Mouse (Mus musculus): ENCODE results near the gene Ttc29. TPM values are rescaled to one million over a fixed set of nuclear protein-coding genes. Genes with fewer than 3 reads are reported as not detected.

The Ttc29 gene
- polyA plus RNA-seq, 1 experiment from 2014 or later: 3.7 TPM

GRCm38 (mm10) chr8:78269281-78269680 lies 56.2 kb downstream of the Ttc29 start:
- no peak for ATAC-seq (ENCODE audit: low read depth)
- Histone ChIP-seq H3K9ac (ENCODE audit: low read length) (no peak overlapping the region), H3K27me3 (ENCODE audit: control insufficient read depth, insufficient read depth, low read depth, low read length) (no peaks in the 10 kb centered on the region), H3K36me3 (ENCODE audit: control insufficient read depth, insufficient read depth, low read length) (no peaks in the 10 kb centered on the region), H3K27ac (ENCODE audit: low read length) (no peak overlapping the region), H3K4me1 (replicated peaks; ENCODE audit: control insufficient read depth, insufficient read depth, low read length) (no peaks in the 10 kb centered on the region), H3K4me3 (ENCODE audit: low read length) (no peak overlapping the region), H3K4me2 (ENCODE audit: low read depth, low read length) (no peak overlapping the region), H3K9me3 (ENCODE audit: control insufficient read depth, low read length) (no peaks in the 10 kb centered on the region)
- 71% methylated on average over 10 of the region's 10 CpGs for WGBS

GRCm38 (mm10) chr8:78271391-78271790 lies 58.3 kb downstream of the Ttc29 start:
- Histone ChIP-seq H3K9me3 (ENCODE audit: control insufficient read depth, low read length) (no peaks in the 10 kb centered on the region), H3K9ac (ENCODE audit: low read length) (no peak overlapping the region), H3K27me3 (ENCODE audit: control insufficient read depth, insufficient read depth, low read depth, low read length) (no peaks in the 10 kb centered on the region), H3K4me1 (replicated peaks; ENCODE audit: control insufficient read depth, insufficient read depth, low read length) (no peaks in the 10 kb centered on the region), H3K36me3 (ENCODE audit: control insufficient read depth, insufficient read depth, low read length) (no peaks in the 10 kb centered on the region), H3K27ac (ENCODE audit: low read length) (no peak overlapping the region), H3K4me3 (ENCODE audit: low read length) (no peak overlapping the region), H3K4me2 (ENCODE audit: low read depth, low read length) (no peak overlapping the region)
- 56% methylated on average over 5 of the region's 5 CpGs for WGBS
- no peak for ATAC-seq (ENCODE audit: low read depth)

- Histone ChIP-seq H3K9ac (ENCODE audit: low read length) (no peak overlapping the region), H3K4me2 (ENCODE audit: low read depth, low read length) (no peak overlapping the region), H3K9me3 (ENCODE audit: control insufficient read depth, low read length) (no peaks in the 10 kb centered on the region), H3K36me3 (ENCODE audit: control insufficient read depth, insufficient read depth, low read length) (no peaks in the 10 kb centered on the region), H3K4me1 (replicated peaks; ENCODE audit: control insufficient read depth, insufficient read depth, low read length) (no peaks in the 10 kb centered on the region), H3K4me3 (ENCODE audit: low read length) (no peak overlapping the region), H3K27ac (ENCODE audit: low read length) (no peak overlapping the region), H3K27me3 (ENCODE audit: control insufficient read depth, insufficient read depth, low read depth, low read length) (no peaks in the 10 kb centered on the region)
- 82% methylated on average over 8 of the region's 8 CpGs for WGBS
- no peak for ATAC-seq (ENCODE audit: low read depth)
These were observed 63.0 kb downstream of the Ttc29 start for GRCm38 (mm10) chr8:78276120-78276519.

DNA sequence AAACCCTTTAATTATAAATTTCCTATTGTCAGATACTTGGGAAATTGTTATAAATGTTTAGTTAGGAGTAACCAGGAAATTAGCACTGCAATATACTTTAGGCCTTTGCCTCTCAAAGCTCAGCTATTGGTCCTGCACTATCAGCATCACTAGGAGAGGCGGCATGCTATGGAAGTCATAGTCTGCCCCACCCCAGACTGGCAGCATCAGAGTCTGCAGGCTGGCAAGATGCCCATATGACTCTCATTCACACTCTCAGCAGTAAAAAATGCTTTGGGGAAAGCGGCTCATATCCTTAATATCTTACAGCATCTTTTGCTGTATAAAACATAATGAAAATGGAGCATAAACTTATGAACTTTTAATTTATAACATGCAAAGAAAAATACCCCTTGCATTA lies 64.3 kb downstream of the Ttc29 start:
- Histone ChIP-seq H3K4me2 (ENCODE audit: low read depth, low read length) (no peak overlapping the region), H3K4me3 (ENCODE audit: low read length) (no peak overlapping the region), H3K36me3 (ENCODE audit: control insufficient read depth, insufficient read depth, low read length) (no peaks in the 10 kb centered on the region), H3K9me3 (ENCODE audit: control insufficient read depth, low read length) (no peaks in the 10 kb centered on the region), H3K4me1 (replicated peaks; ENCODE audit: control insufficient read depth, insufficient read depth, low read length) (no peaks in the 10 kb centered on the region), H3K27me3 (ENCODE audit: control insufficient read depth, insufficient read depth, low read depth, low read length) (no peaks in the 10 kb centered on the region), H3K27ac (ENCODE audit: low read length) (no peak overlapping the region), H3K9ac (ENCODE audit: low read length) (no peak overlapping the region)
- ATAC-seq (ENCODE audit: low read depth): no peak
- 48% methylated on average over 2 of the region's 2 CpGs for WGBS

DNA sequence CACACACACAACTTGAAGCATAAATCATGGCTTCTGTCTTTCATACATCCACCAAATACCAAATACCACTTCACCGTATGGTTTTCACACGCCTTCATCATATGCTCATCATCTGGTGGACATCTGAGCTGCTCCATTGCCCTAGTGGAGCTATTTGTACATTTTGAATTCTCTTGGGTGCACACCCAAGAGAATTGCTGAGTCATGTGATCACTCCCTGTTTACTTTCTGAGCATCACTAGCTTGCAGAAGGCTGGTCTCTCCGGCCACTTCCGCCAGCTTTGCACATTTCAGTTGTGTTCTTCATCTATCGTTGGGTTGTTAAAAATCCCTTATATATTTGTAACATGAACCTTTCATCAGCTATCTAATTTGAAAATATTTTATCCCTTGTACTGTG lies 65.5 kb downstream of the Ttc29 start:
- WGBS: 85% methylated on average over 5 of the region's 5 CpGs
- no peak overlapping the region for H3K9ac ChIP-seq (ENCODE audit: low read length)
- no peak overlapping the region for H3K4me2 ChIP-seq (ENCODE audit: low read depth, low read length)
- ATAC-seq (ENCODE audit: low read depth): no peak
- H3K27ac ChIP-seq (ENCODE audit: low read length): no peak overlapping the region
- H3K36me3 ChIP-seq (ENCODE audit: control insufficient read depth, insufficient read depth, low read length): no peaks in the 10 kb centered on the region
- H3K27me3 ChIP-seq (ENCODE audit: control insufficient read depth, insufficient read depth, low read depth, low read length): no peaks in the 10 kb centered on the region
- no peaks in the 10 kb centered on the region for H3K9me3 ChIP-seq (ENCODE audit: control insufficient read depth, low read length)
- no peak overlapping the region for H3K4me3 ChIP-seq (ENCODE audit: low read length)
- H3K4me1 ChIP-seq (replicated peaks; ENCODE audit: control insufficient read depth, insufficient read depth, low read length): no peaks in the 10 kb centered on the region

DNA sequence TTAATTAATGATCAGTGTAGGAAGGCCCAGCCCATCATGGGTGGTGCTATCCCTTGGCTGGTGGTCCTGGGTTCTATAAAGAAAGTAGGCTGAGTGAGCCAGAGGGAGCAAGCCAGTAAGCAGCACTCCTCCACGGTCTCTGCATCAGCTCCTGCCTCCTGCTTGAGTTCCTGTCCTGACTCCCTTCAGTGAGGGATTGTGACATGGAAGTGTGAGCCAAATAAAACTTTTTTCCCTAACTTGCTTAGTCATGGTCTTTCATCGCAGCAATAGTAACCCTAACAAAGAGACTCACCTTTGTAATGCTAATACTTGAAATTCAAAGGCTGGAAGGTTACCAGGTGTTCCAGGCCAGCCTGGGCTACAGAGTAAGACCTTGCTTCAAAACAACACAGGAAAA lies 71.7 kb downstream of the Ttc29 start:
- Histone ChIP-seq H3K27ac (ENCODE audit: low read length) (no peak overlapping the region), H3K9ac (ENCODE audit: low read length) (no peak overlapping the region), H3K4me1 (replicated peaks; ENCODE audit: control insufficient read depth, insufficient read depth, low read length) (no peaks in the 10 kb centered on the region), H3K9me3 (ENCODE audit: control insufficient read depth, low read length) (no peaks in the 10 kb centered on the region), H3K27me3 (ENCODE audit: control insufficient read depth, insufficient read depth, low read depth, low read length) (no peaks in the 10 kb centered on the region), H3K4me2 (ENCODE audit: low read depth, low read length) (no peak overlapping the region), H3K4me3 (ENCODE audit: low read length) (no peak overlapping the region), H3K36me3 (ENCODE audit: control insufficient read depth, insufficient read depth, low read length) (no peaks in the 10 kb centered on the region)
- WGBS: 81% methylated on average over 2 of the region's 2 CpGs
- ATAC-seq (ENCODE audit: low read depth): no peak

DNA sequence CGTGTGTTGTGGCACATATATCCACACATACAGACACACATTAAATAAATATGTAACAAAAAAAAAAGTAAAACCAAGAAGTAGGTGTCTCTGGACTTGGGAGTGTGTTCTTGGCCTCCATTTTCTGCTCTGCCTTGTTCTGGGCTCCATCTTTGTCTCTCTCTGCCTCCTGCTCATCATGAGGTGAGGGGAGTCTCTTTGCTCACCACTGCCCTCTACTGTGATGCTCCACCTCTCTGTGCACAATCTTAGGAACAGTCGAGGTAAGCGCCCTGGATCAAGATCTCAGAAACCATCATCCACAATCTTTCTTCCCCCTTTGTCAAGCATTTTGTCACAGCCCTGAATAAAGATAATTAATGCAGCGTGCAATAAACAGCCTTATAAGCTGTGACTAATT lies 72.3 kb downstream of the Ttc29 start:
- no peaks in the 10 kb centered on the region for H3K9me3 ChIP-seq (ENCODE audit: control insufficient read depth, low read length)
- H3K4me2 ChIP-seq (ENCODE audit: low read depth, low read length): no peak overlapping the region
- no peak for ATAC-seq (ENCODE audit: low read depth)
- no peaks in the 10 kb centered on the region for H3K27me3 ChIP-seq (ENCODE audit: control insufficient read depth, insufficient read depth, low read depth, low read length)
- H3K36me3 ChIP-seq (ENCODE audit: control insufficient read depth, insufficient read depth, low read length): no peaks in the 10 kb centered on the region
- WGBS: 74% methylated on average over 4 of the region's 4 CpGs
- no peak overlapping the region for H3K4me3 ChIP-seq (ENCODE audit: low read length)
- no peak overlapping the region for H3K9ac ChIP-seq (ENCODE audit: low read length)
- H3K4me1 ChIP-seq (replicated peaks; ENCODE audit: control insufficient read depth, insufficient read depth, low read length): no peaks in the 10 kb centered on the region
- no peak overlapping the region for H3K27ac ChIP-seq (ENCODE audit: low read length)

- 65% methylated on average over 10 of the region's 10 CpGs for WGBS
- no peaks in the 10 kb centered on the region for H3K27me3 ChIP-seq (ENCODE audit: control insufficient read depth, insufficient read depth, low read depth, low read length)
- no peak overlapping the region for H3K27ac ChIP-seq (ENCODE audit: low read length)
- H3K36me3 ChIP-seq (ENCODE audit: control insufficient read depth, insufficient read depth, low read length): no peaks in the 10 kb centered on the region
- no peak overlapping the region for H3K4me3 ChIP-seq (ENCODE audit: low read length)
- no peak overlapping the region for H3K4me2 ChIP-seq (ENCODE audit: low read depth, low read length)
- no peak overlapping the region for H3K9ac ChIP-seq (ENCODE audit: low read length)
- H3K9me3 ChIP-seq (ENCODE audit: control insufficient read depth, low read length): no peaks in the 10 kb centered on the region
- ATAC-seq (ENCODE audit: low read depth): no peak
- no peaks in the 10 kb centered on the region for H3K4me1 ChIP-seq (replicated peaks; ENCODE audit: control insufficient read depth, insufficient read depth, low read length)
These were observed 76.4 kb downstream of the Ttc29 start for GRCm38 (mm10) chr8:78289374-78289971.

- H3K4me2 ChIP-seq (ENCODE audit: low read depth, low read length): no peak overlapping the region
- ATAC-seq (ENCODE audit: low read depth): no peak
- no peak overlapping the region for H3K4me3 ChIP-seq (ENCODE audit: low read length)
- WGBS: 57% methylated on average over 7 of the region's 7 CpGs
- H3K36me3 ChIP-seq (ENCODE audit: control insufficient read depth, insufficient read depth, low read length): no peaks in the 10 kb centered on the region
- H3K27me3 ChIP-seq (ENCODE audit: control insufficient read depth, insufficient read depth, low read depth, low read length): no peaks in the 10 kb centered on the region
- no peaks in the 10 kb centered on the region for H3K4me1 ChIP-seq (replicated peaks; ENCODE audit: control insufficient read depth, insufficient read depth, low read length)
- no peak overlapping the region for H3K27ac ChIP-seq (ENCODE audit: low read length)
- H3K9ac ChIP-seq (ENCODE audit: low read length): no peak overlapping the region
- H3K9me3 ChIP-seq (ENCODE audit: control insufficient read depth, low read length): no peaks in the 10 kb centered on the region
These were observed 77.2 kb downstream of the Ttc29 start for GRCm38 (mm10) chr8:78290274-78290673.

DNA sequence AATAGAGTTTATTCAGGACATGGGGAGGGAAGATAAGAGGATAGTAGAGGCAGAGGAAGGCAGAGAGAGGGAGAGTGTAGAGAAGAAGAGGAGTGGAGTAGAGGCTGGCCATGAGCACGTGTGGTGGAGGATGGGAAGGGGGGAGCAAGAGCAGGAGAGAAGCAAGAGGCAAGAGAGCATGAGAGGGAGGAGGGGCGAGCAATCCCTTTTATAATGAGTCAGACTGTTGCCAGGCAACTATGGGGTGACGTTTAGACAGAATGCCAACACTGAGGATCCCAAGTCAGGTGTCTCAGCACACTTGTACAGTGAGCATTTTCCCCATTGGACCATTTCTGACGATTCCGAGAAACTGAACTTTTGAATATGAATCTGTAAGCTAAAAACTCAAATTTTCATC lies 82.4 kb downstream of the Ttc29 start:
- Histone ChIP-seq H3K27me3 (ENCODE audit: control insufficient read depth, insufficient read depth, low read depth, low read length) (no peaks in the 10 kb centered on the region), H3K4me2 (ENCODE audit: low read depth, low read length) (no peak overlapping the region), H3K4me3 (ENCODE audit: low read length) (no peak overlapping the region), H3K9me3 (ENCODE audit: control insufficient read depth, low read length) (no peaks in the 10 kb centered on the region), H3K9ac (ENCODE audit: low read length) (no peak overlapping the region), H3K4me1 (replicated peaks; ENCODE audit: control insufficient read depth, insufficient read depth, low read length) (no peaks in the 10 kb centered on the region), H3K36me3 (ENCODE audit: control insufficient read depth, insufficient read depth, low read length) (no peaks in the 10 kb centered on the region), H3K27ac (ENCODE audit: low read length) (no peak overlapping the region)
- WGBS: 51% methylated on average over 5 of the region's 5 CpGs
- ATAC-seq (ENCODE audit: low read depth): no peak
